Mouse (Mus musculus): ENCODE data around the gene Cbx5.

DNA sequence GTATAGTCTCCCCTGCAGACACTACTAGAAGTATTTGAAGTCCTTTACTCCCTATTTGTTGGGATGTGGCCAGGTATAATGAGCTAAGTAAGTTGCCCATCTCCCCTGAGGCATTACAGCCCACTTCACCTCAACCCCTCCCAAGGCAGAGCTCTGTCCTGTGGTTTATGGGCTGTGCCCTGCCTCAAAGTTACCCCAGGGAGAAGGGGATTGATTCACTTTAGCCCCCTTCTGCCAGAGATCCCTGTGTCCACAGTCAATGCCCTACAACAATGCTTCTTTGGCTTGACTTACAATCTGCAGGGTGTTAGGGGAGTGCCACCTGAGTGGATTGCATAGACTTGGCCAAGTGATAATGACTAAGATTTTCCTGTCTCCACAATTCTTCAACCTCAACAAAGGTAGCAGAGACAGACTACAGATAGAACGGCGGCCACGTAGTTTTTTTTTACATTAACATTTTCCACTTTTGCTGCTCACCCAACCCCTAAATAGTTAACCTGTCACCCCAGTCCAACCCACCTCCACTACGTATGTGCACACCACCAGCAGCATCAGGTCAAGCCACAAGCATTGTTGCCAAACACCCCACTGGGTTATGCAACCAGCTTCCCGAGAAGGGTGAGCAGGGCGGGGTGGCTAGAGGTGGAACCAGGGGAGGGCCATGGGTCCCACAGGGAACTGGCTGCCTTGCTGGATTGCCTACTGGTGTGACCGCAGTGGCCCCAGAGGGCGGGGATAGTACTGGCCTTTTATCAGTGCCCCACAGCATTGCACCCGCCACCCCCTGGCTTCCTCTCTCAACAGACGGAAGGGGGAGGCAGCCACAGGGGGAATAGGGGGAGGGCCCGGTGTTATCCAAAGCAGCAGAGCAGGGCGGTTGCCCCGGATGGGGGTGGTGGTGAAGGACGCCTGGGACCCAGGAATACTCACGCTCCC, 18.4 kb upstream of the Cbx5 start, which contains the start of gene Nfe2:
- TF ChIP-seq CTCF (IDR thresholded peaks at IDR 0.05; ENCODE audit: low read depth) (peak; percentile 56), EP300 (IDR thresholded peaks at IDR 0.05; ENCODE audit: low read depth) (no peak)
